Mouse (Mus musculus) heart, adult 2 months (tissue): ENCODE results near the gene Piwil4. TPM values are rescaled to one million over a fixed set of nuclear protein-coding genes. Genes with fewer than 3 reads are reported as not detected.

ENCODE experiments used
- DNase-seq, 2 experiments: peaks; one replicate each; pipeline ENCODE4 v3.0.0; 2021
- H3K27ac ChIP-seq: fragments of 200-600 bp; 2 replicates; pipeline ENCODE4 v1.8.1; 2022
- H3K27me3 ChIP-seq: fragments of 200-500 bp; 2 replicates; pipeline ENCODE4 v1.6.1; 2012; ENCODE audit warnings: mild to moderate bottlenecking, low read length, inconsistent platforms, mixed read lengths; ENCODE audit not compliant: control insufficient read depth, insufficient read depth
- H3K36me3 ChIP-seq: fragments of 200-500 bp; 2 replicates; pipeline ENCODE4 v1.6.1; 2012; ENCODE audit warnings: low read length, inconsistent platforms; ENCODE audit not compliant: control insufficient read depth, insufficient read depth
- H3K4me1 ChIP-seq: fragments of 200-500 bp; 2 replicates; pipeline ENCODE4 v1.6.1; 2011; ENCODE audit warnings: low read length; ENCODE audit not compliant: control insufficient read depth, insufficient read depth
- H3K4me3 ChIP-seq: fragments of 200-600 bp; 2 replicates; pipeline ENCODE4 v1.8.1; 2022
- H3K79me2 ChIP-seq: fragments of 200-500 bp; replicated peaks from 2 replicates; pipeline ENCODE4 v1.6.1; 2012; ENCODE audit warnings: mild to moderate bottlenecking, inconsistent platforms, low read length, moderate library complexity, mixed read lengths; ENCODE audit not compliant: control insufficient read depth, insufficient read depth
- H3K9ac ChIP-seq: fragments of 200-500 bp; 2 replicates; pipeline ENCODE4 v1.6.1; 2012; ENCODE audit warnings: low read depth, mild to moderate bottlenecking, control low read depth, inconsistent platforms, low read length, mixed read lengths
- CTCF ChIP-seq: fragments of 200-600 bp; IDR thresholded peaks from 2 replicates; pipeline ENCODE4 v1.8.1; 2022; ENCODE audit warnings: antibody characterized with exemption, mild to moderate bottlenecking, moderate library complexity
- EP300 ChIP-seq: fragments of 200-500 bp; IDR thresholded peaks from 2 replicates; pipeline ENCODE4 v1.6.1; 2011; ENCODE audit warnings: low read depth, low read length, control low read depth; ENCODE audit not compliant: insufficient read depth
- POLR2A ChIP-seq: fragments of 200-500 bp; IDR thresholded peaks from 2 replicates; pipeline ENCODE4 v1.6.1; 2011; ENCODE audit warnings: mild to moderate bottlenecking, low read depth, low read length, control low read depth; ENCODE audit not compliant: insufficient read depth
- WGBS: fragments of 180-500 bp; shearing (Covaris S2); methylation state at CpG from one replicate; pipeline ENCODE4 v1.1.7; 2018; 5-methylcytosine and 5-hydroxymethylcytosine counted together
- intact Hi-C: fragments of 180-260 bp; cut with DNase I; formaldehyde crosslinking; loops from one replicate; pipeline ENCODE4 v1.15.1; 2025
- polyA plus RNA-seq: library from polyadenylated mRNA; depleted of rRNA; stranded (reverse); fragments of >200 nt; gene quantifications from 2 replicates; pipeline ENCODE4 v1.2.3, GENCODE M21; 2012; rRNA removed
- total RNA-seq, 2 experiments: library from RNA; stranded (reverse); gene quantifications; 2 replicates each; pipeline ENCODE4 v1.2.3; 2021

Gene Piwil4
- total and polyA plus RNA-seq, 3 experiments: not detected

GRCm38 (mm10) chr9:14652761-14653160 is 87.8 kb downstream of the Piwil4 start:
- peaks cover 1% of the 10 kb centered on the region; the same call in 1 of the 2 replicates for H3K4me1 ChIP-seq
- no peak overlapping the region for H3K27ac ChIP-seq
- intact Hi-C loops: no loop called here
- no peak for DNase-seq
- no peaks in the 10 kb centered on the region for H3K79me2 ChIP-seq
- no peaks in the 10 kb centered on the region for H3K36me3 ChIP-seq
- no peaks in the 10 kb centered on the region for H3K27me3 ChIP-seq
- TF ChIP-seq CTCF (no peak), POLR2A (no peak), EP300 (no peak)
- H3K4me3 ChIP-seq: no peak overlapping the region
- 55% methylated on average over 1 of the region's 1 CpGs for WGBS
- no peak overlapping the region for H3K9ac ChIP-seq

GRCm38 (mm10) chr9:14647849-14648248 is 92.7 kb downstream of the Piwil4 start:
- WGBS: 68% methylated on average over 8 of the region's 8 CpGs
- no peak overlapping the region for H3K9ac ChIP-seq
- no peaks in the 10 kb centered on the region for H3K36me3 ChIP-seq
- no peaks in the 10 kb centered on the region for H3K27me3 ChIP-seq
- H3K27ac ChIP-seq: no peak overlapping the region
- no peaks in the 10 kb centered on the region for H3K79me2 ChIP-seq
- intact Hi-C loops: no loop called here
- H3K4me3 ChIP-seq: no peak overlapping the region
- no peak for TF ChIP-seq EP300
- TF ChIP-seq CTCF: no peak
- no peak for TF ChIP-seq POLR2A
- H3K4me1 ChIP-seq: peaks cover 4% of the 10 kb centered on the region; the same call in 1 of the 2 replicates
- DNase-seq: peak in 1 of 2 experiments; percentile 39

- peaks cover 10% of the 10 kb centered on the region for H3K4me1 ChIP-seq
Observed at GRCm38 (mm10) chr9:14646641-14647040, 93.9 kb downstream of the Piwil4 start.

More at GRCm38 (mm10) chr9:14646641-14647040, 93.9 kb downstream of the Piwil4 start:
- Histone ChIP-seq H3K27ac (no peak overlapping the region), H3K9ac (no peak overlapping the region), H3K27me3 (no peaks in the 10 kb centered on the region), H3K79me2 (no peaks in the 10 kb centered on the region), H3K36me3 (no peaks in the 10 kb centered on the region), H3K4me3 (no peak overlapping the region)
- WGBS: 96% methylated on average over 1 of the region's 1 CpGs
- intact Hi-C loops: no loop called here
- DNase-seq: no peak
- TF ChIP-seq CTCF: no peak
- no peak for TF ChIP-seq EP300
- no peak for TF ChIP-seq POLR2A

Other genes starting within 250 kb of the Piwil4 start
- gene Kdm4d, start 240.3 kb downstream of the Piwil4 start, total RNA-seq: not detected
- gene Kdm4d, start 240.3 kb downstream of the Piwil4 start, polyA plus RNA-seq: 0.18 TPM in 1 of 2 replicates, not detected in the other
- gene Cwc15, start 240.1 kb downstream of the Piwil4 start, total RNA-seq: 10 to 100 TPM; 60.8 to 71.6 TPM
- 13.6 and 21.6 TPM in 2 replicates for gene Cwc15, start 240.1 kb downstream of the Piwil4 start, polyA plus RNA-seq
- gene Amotl1, start 95.7 kb downstream of the Piwil4 start, total RNA-seq: 10 to 100 TPM; 58.3 to 59.5 TPM
- 27.4 and 41.1 TPM in 2 replicates for gene Amotl1, start 95.7 kb downstream of the Piwil4 start, polyA plus RNA-seq
- under 1 TPM; 0.39 to 0.43 TPM for gene Fut4, start 11.7 kb upstream of the Piwil4 start, total RNA-seq
- 0.49 and 0.59 TPM in 2 replicates for gene Fut4, start 11.7 kb upstream of the Piwil4 start, polyA plus RNA-seq
- not detected for gene 1700012B09Rik, start 30.3 kb upstream of the Piwil4 start, total RNA-seq
- gene 1700012B09Rik, start 30.3 kb upstream of the Piwil4 start, polyA plus RNA-seq: not detected in 2 replicates
- gene Mre11a, start 43.9 kb upstream of the Piwil4 start, total RNA-seq: 10 to 100 TPM in 1 of 2 experiments, 1 to 10 TPM in 1; 9.8 to 10.4 TPM
- 2.8 and 7.0 TPM in 2 replicates for gene Mre11a, start 43.9 kb upstream of the Piwil4 start, polyA plus RNA-seq
- gene Ankrd49, start 44.1 kb upstream of the Piwil4 start, total RNA-seq: 1 to 10 TPM; 5.3 to 7.6 TPM
- 3.9 and 6.9 TPM in 2 replicates for gene Ankrd49, start 44.1 kb upstream of the Piwil4 start, polyA plus RNA-seq
- gene Gpr83, start 119.5 kb upstream of the Piwil4 start, total RNA-seq: not detected
- gene Gpr83, start 119.5 kb upstream of the Piwil4 start, polyA plus RNA-seq: 0.14 and 0.15 TPM in 2 replicates
- gene Izumo1r, start 163.2 kb upstream of the Piwil4 start, total RNA-seq: not detected
- gene Izumo1r, start 163.2 kb upstream of the Piwil4 start, polyA plus RNA-seq: 0.18 and 0.29 TPM in 2 replicates